Mouse (Mus musculus): ENCODE measurements around the gene Nid1.

DNA sequence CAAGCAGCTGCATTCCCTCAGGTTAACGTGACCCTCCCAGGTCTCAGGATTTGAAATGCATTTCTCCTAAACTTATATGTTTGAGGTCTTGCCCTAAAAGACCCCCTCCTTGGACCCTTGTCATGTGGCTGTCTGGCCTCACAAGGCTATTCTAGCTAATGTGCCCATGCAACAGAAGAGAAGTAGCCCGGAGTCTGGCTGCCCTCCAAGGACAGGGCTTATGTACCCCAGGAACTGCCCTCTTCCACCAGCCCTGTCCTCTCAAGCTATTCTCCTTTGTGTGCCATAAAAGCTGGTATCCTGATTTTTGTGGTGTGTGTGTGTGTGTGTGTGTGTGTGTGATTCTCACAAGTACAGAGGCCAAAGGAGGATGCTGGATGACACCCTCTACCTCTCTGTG is 87.9 kb downstream of the Nid1 start:
- TF ChIP-seq CTCF (IDR thresholded peaks at IDR 0.05; ENCODE audit: low read depth, low read length) (no peak), POLR2A (IDR thresholded peaks at IDR 0.05; ENCODE audit: extremely low read depth, insufficient read depth, low read length) (no peak)
